Mouse (Mus musculus) ES-Bruce4 (cell line): ENCODE measurements around the gene Mrpl51. TPM values are rescaled to one million over a fixed set of nuclear protein-coding genes. Genes with fewer than 3 reads are reported as not detected.
A peak's percentile ranks its signal among the peaks of the same experiment; 100 is the strongest.

Experiments used
- H3K27ac ChIP-seq: 2 replicates; pipeline ENCODE4 v1.5.1; 2012; ENCODE audit warnings: low read length, inconsistent platforms; ENCODE audit not compliant: insufficient read depth
- H3K27me3 ChIP-seq: 2 replicates; pipeline ENCODE4 v1.6.1; 2012; ENCODE audit warnings: mild to moderate bottlenecking, low read length, inconsistent platforms; ENCODE audit not compliant: control insufficient read depth, poor library complexity, insufficient read depth, severe bottlenecking
- H3K36me3 ChIP-seq: 2 replicates; pipeline ENCODE4 v1.6.1; 2012; ENCODE audit warnings: inconsistent platforms, mild to moderate bottlenecking, low read length, moderate library complexity; ENCODE audit not compliant: control insufficient read depth, poor library complexity, insufficient read depth, severe bottlenecking
- H3K4me1 ChIP-seq: one replicate; pipeline ENCODE4 v1.8.1; 2011; ENCODE audit warnings: low read length; ENCODE audit not compliant: control insufficient read depth, insufficient read depth
- H3K4me3 ChIP-seq: 2 replicates; pipeline ENCODE4 v1.5.1; 2011; ENCODE audit warnings: low read depth, mild to moderate bottlenecking, low read length
- H3K9ac ChIP-seq: 2 replicates; pipeline ENCODE4 v1.6.1; 2012; ENCODE audit warnings: low read depth, mild to moderate bottlenecking, inconsistent platforms; ENCODE audit not compliant: poor library complexity, severe bottlenecking
- H3K9me3 ChIP-seq: replicated peaks from 2 replicates; pipeline ENCODE4 v1.6.1; 2012; ENCODE audit warnings: mild to moderate bottlenecking, low read length, inconsistent platforms; ENCODE audit not compliant: control insufficient read depth, poor library complexity, insufficient read depth, severe bottlenecking
- CTCF ChIP-seq: IDR thresholded peaks from one replicate; pipeline ENCODE4 v1.8.1; 2011; ENCODE audit warnings: low read depth, low read length
- EP300 ChIP-seq: IDR thresholded peaks from 2 replicates; pipeline ENCODE4 v1.6.1; 2011; ENCODE audit warnings: low read depth, low read length; ENCODE audit not compliant: insufficient read depth
- POLR2A ChIP-seq: IDR thresholded peaks from one replicate; pipeline ENCODE4 v1.8.1; 2011; ENCODE audit warnings: low read length; ENCODE audit not compliant: insufficient read depth
- polyA plus RNA-seq: library from polyadenylated mRNA; stranded (reverse); fragments of >200 nt; gene quantifications from 2 replicates; pipeline ENCODE4 v1.2.4, GENCODE M21; 2011; ENCODE audit warnings: low read depth; ENCODE audit not compliant: missing spikeins, insufficient read depth, insufficient read length

The Mrpl51 gene
- polyA plus RNA-seq, 1 experiment: 113 TPM

GRCm38 (mm10) chr6:125182133-125182532 is 9.5 kb upstream of the Mrpl51 start:
- TF ChIP-seq CTCF: no peak
- TF ChIP-seq POLR2A: no peak
- no peak for TF ChIP-seq EP300
- H3K4me3 ChIP-seq: no peak overlapping the region
- H3K36me3 ChIP-seq: peaks cover 94% of the 10 kb centered on the region
- no peaks in the 10 kb centered on the region for H3K4me1 ChIP-seq
- H3K9ac ChIP-seq: no peak overlapping the region
- no peaks in the 10 kb centered on the region for H3K27me3 ChIP-seq
- no peaks in the 10 kb centered on the region for H3K9me3 ChIP-seq
- H3K27ac ChIP-seq: no peak overlapping the region

GRCm38 (mm10) chr6:125186203-125186602 is 5.4 kb upstream of the Mrpl51 start:
- Histone ChIP-seq H3K27ac (no peak overlapping the region), H3K4me3 (no peak overlapping the region), H3K36me3 (peaks cover 77% of the 10 kb centered on the region), H3K9me3 (no peaks in the 10 kb centered on the region), H3K9ac (no peak overlapping the region), H3K4me1 (no peaks in the 10 kb centered on the region), H3K27me3 (no peaks in the 10 kb centered on the region)
- TF ChIP-seq EP300 (no peak), POLR2A (no peak), CTCF (no peak)

GRCm38 (mm10) chr6:125190816-125191215 is 785 bp upstream of the Mrpl51 start:
- Histone ChIP-seq H3K36me3 (peaks cover 52% of the 10 kb centered on the region), H3K4me1 (peaks cover 3% of the 10 kb centered on the region)

GRCm38 (mm10) chr6:125192016-125192714 is 564 bp downstream of the Mrpl51 start:
- H3K36me3 ChIP-seq: peaks cover 38% of the 10 kb centered on the region
- H3K27ac ChIP-seq: peak overlapping the region; percentile 98
- peaks cover 3% of the 10 kb centered on the region for H3K4me1 ChIP-seq
- no peak for TF ChIP-seq POLR2A
- 0 out of 2 replicates have a peak, but pooled peaks have one; percentile 23 for TF ChIP-seq EP300
- no peak for TF ChIP-seq CTCF
- H3K27me3 ChIP-seq: no peaks in the 10 kb centered on the region
- H3K4me3 ChIP-seq: peak overlapping the region; percentile 97
- H3K9me3 ChIP-seq: no peaks in the 10 kb centered on the region
- H3K9ac ChIP-seq: peak overlapping the region; percentile 89

More at GRCm38 (mm10) chr6:125190816-125191215, 785 bp upstream of the Mrpl51 start:
- TF ChIP-seq POLR2A: no peak
- TF ChIP-seq CTCF: no peak
- no peak for TF ChIP-seq EP300
- Histone ChIP-seq H3K4me3 (peak overlapping the region; percentile 90), H3K27ac (peak overlapping the region; percentile 76), H3K9me3 (no peaks in the 10 kb centered on the region), H3K9ac (peak overlapping the region; percentile 59), H3K27me3 (no peaks in the 10 kb centered on the region)

DNA sequence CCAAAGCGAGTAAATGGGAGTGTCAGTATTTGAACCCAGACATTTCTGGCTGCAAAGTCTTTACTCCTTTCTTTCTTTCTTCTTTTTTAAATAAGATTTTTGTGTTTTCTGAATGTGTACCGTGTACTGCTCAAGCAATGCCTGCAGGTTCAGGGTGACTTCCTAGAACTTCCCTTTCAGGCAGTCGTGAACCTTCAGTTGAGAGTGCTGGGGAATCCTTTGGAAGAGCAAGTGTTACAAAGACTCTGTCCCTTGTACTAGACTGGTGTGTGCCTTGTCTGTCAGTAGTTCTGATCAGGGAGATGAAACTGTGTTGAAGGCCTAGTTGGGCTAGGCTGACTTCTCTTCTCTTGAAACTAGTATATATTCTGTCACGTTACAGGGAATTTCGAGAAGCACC is 1.2 kb downstream of the Mrpl51 start:
- H3K4me1 ChIP-seq: peaks cover 3% of the 10 kb centered on the region
- peak overlapping the region; percentile 97 for H3K4me3 ChIP-seq
- peak overlapping the region; percentile 89 for H3K9ac ChIP-seq
- H3K27me3 ChIP-seq: no peaks in the 10 kb centered on the region
- no peak for TF ChIP-seq EP300
- TF ChIP-seq CTCF: no peak
- TF ChIP-seq POLR2A: no peak
- H3K36me3 ChIP-seq: peaks cover 32% of the 10 kb centered on the region
- 0 out of 2 replicates have a peak overlapping the region, but pooled peaks have one; percentile 34 for H3K27ac ChIP-seq
- no peaks in the 10 kb centered on the region for H3K9me3 ChIP-seq

- Histone ChIP-seq H3K4me3 (no peak overlapping the region), H3K27me3 (no peaks in the 10 kb centered on the region), H3K36me3 (peaks cover 27% of the 10 kb centered on the region), H3K9ac (0 out of 2 replicates have a peak overlapping the region, but pooled peaks have one; percentile 20), H3K4me1 (peaks cover 3% of the 10 kb centered on the region), H3K27ac (no peak overlapping the region), H3K9me3 (no peaks in the 10 kb centered on the region)
- TF ChIP-seq POLR2A (no peak), EP300 (no peak), CTCF (no peak)
Measured at GRCm38 (mm10) chr6:125193390-125193789, 1.8 kb downstream of the Mrpl51 start.
